Mouse (Mus musculus): Measurements from ENCODE around the gene Fbxl12. TPM values are rescaled to one million over a fixed set of nuclear protein-coding genes. Genes with fewer than 3 reads are reported as not detected.
"Not testable (repeated sequence)": the region's sequence is repeated elsewhere in the genome, so short reads cannot be mapped to it uniquely, and the experiment has no call there.

Gene Fbxl12
- polyA plus RNA-seq, 1 experiment from 2014 or later: 14.1 TPM

DNA sequence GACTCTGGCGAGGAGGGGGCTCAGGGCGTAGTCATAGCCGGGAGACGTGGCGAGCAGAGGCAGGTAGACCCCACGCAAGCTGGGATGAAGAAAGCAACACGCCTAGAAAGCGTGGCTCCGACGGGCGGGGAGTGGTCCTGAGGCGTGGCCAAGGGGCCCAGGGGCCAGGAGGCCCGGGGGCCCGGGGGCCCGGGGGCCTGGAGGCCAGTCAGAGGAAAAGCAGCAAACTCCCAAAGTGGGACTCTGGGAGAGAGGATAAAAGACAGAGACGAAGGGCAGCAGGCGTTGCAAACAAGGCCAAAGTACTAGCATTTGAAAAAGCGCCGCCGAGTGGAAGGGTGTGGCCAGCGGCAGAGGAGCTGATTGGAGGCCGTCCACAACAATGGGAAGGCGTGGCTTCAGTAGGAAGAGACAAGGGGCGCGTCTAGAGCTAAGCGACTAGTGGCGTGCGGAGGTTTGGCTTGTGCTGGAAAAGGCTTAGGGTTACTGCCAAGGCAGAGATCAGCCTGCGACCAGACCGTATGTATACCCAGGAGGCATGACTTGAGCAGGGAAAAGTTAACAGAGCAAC is 1.6 kb downstream of the Fbxl12 start:
- Histone ChIP-seq H3K27me3 (ENCODE audit: control insufficient read depth, insufficient read depth, low read length) (no peaks in the 10 kb centered on the region), H3K4me2 (ENCODE audit: low read depth, severe bottlenecking) (peak overlapping the region; percentile 88), H3K36me3 (ENCODE audit: control insufficient read depth, insufficient read depth, low read length) (no peaks in the 10 kb centered on the region; the same call in 1 of the 2 replicates), H3K9ac (ENCODE audit: low read length) (peak overlapping the region; percentile 58), H3K9me3 (ENCODE audit: control insufficient read depth, low read length) (no peaks in the 10 kb centered on the region), H3K4me3 (ENCODE audit: low read depth, low read length) (peak overlapping the region; percentile 85), H3K27ac (replicated peaks; ENCODE audit: low read depth, low read length) (peak overlapping the region; percentile 38), H3K4me1 (ENCODE audit: control insufficient read depth, insufficient read depth, low read length) (peaks cover 3% of the 10 kb centered on the region; the same call in 1 of the 2 replicates)
- DNase-seq (ENCODE audit: low spot score) (peak; percentile 86), ATAC-seq (ENCODE audit: insufficient number of reproducible peaks, low FRiP score, low TSS enrichment, low read depth) (peak; percentile 73)
- WGBS: under 1% methylated on average over 29 of the region's 30 CpGs

DNA sequence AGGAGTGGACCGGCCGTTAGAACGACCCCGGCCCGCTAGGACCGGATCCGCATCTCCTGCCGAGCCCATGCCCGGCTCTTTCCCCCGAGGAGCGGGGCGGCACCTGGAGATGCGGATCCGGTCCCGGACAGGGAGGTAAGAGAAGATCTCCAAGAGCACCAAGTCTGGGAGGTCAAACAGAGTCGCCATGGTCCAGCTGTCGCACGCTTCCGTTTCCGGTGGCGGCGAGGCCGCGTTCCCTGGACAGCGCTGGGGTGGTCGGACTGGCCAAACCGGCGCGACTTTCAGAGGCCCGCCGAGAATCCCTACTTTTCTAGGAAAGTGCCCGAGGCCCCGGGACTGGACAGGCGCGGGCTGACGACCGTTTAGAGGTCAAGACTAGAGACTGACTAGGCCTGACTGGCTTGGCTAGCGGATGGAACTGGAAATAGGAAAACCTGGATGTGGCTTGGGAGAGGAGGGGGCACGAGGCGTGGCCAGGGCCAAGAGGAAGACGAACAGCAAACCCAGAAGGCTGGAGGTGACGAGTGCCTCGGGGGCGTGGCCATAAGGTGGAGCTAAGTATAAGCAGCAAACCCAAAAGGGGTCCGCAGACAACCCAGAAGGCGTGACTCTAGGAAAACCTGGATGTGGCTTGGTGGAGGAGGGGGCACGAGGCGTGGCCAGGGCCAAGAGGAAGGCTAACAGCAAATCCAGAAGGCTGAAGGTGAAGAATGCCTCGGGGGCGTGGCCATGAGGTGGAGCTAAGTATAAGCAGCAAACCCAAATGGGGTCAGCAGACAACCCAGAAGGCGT is 2.3 kb downstream of the Fbxl12 start, which contains the start of gene Ubl5:
Gene Ubl5 (plus strand): TSS at position 778 of the 795 bp plus-strand sequence.
- Histone ChIP-seq H3K36me3 (ENCODE audit: control insufficient read depth, insufficient read depth, low read length) (no peaks in the 10 kb centered on the region; the same call in none of the 2 replicates), H3K4me3 (ENCODE audit: low read depth, low read length) (peak within 1 kb of the TSS; percentile 85), H3K27me3 (ENCODE audit: control insufficient read depth, insufficient read depth, low read length) (no peaks in the 10 kb centered on the region), H3K4me1 (ENCODE audit: control insufficient read depth, insufficient read depth, low read length) (peaks cover 3% of the 10 kb centered on the region; the same call in 1 of the 2 replicates), H3K9ac (ENCODE audit: low read length) (peak within 1 kb of the TSS; percentile 76), H3K9me3 (ENCODE audit: control insufficient read depth, low read length) (no peaks in the 10 kb centered on the region), H3K27ac (replicated peaks; ENCODE audit: low read depth, low read length) (peak within 1 kb of the TSS; percentile 39), H3K4me2 (ENCODE audit: low read depth, severe bottlenecking) (peak within 1 kb of the TSS; percentile 88)
- ATAC-seq (ENCODE audit: insufficient number of reproducible peaks, low FRiP score, low TSS enrichment, low read depth) (peak; percentile 95), DNase-seq (ENCODE audit: low spot score) (peak; percentile 97)
- WGBS: under 1% methylated on average over 51 of the region's 51 CpGs

DNA sequence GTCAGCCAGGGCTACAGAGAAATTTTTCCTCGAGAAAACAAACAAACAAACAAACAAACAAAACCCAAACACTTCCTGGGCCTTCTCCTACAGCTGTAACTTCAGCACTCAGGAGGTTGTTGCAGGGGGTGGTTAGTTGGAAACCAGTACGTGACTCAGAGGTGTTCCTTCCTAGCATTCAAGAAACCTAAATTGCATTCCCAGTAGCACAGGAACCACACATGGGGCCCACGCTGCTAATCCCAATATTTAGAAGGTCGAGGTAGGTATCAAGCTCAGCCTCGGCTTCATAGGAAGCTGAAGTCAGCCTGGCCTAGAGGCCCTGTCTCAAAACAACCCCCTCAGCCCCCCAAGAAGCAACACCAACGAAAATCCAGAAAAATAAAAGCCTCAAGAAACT is 3.1 kb downstream of the Fbxl12 start:
- Histone ChIP-seq H3K9me3 (ENCODE audit: control insufficient read depth, low read length) (no peaks in the 10 kb centered on the region), H3K4me2 (ENCODE audit: low read depth, severe bottlenecking) (peak overlapping the region; percentile 88), H3K4me3 (ENCODE audit: low read depth, low read length) (peak overlapping the region; percentile 85), H3K9ac (ENCODE audit: low read length) (peak overlapping the region; percentile 76), H3K4me1 (ENCODE audit: control insufficient read depth, insufficient read depth, low read length) (peaks cover 3% of the 10 kb centered on the region; the same call in 1 of the 2 replicates), H3K36me3 (ENCODE audit: control insufficient read depth, insufficient read depth, low read length) (peaks cover 2% of the 10 kb centered on the region), H3K27me3 (ENCODE audit: control insufficient read depth, insufficient read depth, low read length) (no peaks in the 10 kb centered on the region), H3K27ac (replicated peaks; ENCODE audit: low read depth, low read length) (no peak overlapping the region)
- 32% methylated on average over 6 of the region's 6 CpGs for WGBS
- DNase-seq (ENCODE audit: low spot score): no peak
- ATAC-seq (ENCODE audit: insufficient number of reproducible peaks, low FRiP score, low TSS enrichment, low read depth): no peak

DNA sequence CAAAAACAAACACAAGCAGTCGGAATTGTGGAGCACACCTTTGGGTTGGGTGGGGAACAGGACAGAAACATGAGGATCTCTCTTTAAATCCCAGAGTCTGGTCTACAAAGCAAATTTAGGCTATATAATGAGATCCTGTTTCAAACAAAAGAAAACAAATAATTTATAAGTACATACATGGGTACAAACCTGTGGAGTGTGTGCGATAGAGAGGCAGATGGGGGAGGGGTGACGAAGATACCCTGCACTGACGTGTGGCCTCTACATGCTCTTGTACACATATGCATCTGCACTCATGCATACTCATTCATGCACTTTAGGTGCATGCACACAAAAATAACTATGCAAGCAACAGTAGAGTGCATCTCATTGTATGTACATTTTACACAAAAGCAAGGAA is 5.1 kb downstream of the Fbxl12 start:
- WGBS: 89% methylated on average over 4 of the region's 4 CpGs
- Histone ChIP-seq H3K4me1 (ENCODE audit: control insufficient read depth, insufficient read depth, low read length) (peaks cover 3% of the 10 kb centered on the region; the same call in 1 of the 2 replicates), H3K9ac (ENCODE audit: low read length) (no peak overlapping the region), H3K36me3 (ENCODE audit: control insufficient read depth, insufficient read depth, low read length) (peaks cover 2% of the 10 kb centered on the region), H3K9me3 (ENCODE audit: control insufficient read depth, low read length) (no peaks in the 10 kb centered on the region), H3K27me3 (ENCODE audit: control insufficient read depth, insufficient read depth, low read length) (no peaks in the 10 kb centered on the region), H3K4me2 (ENCODE audit: low read depth, severe bottlenecking) (no peak overlapping the region), H3K4me3 (ENCODE audit: low read depth, low read length) (no peak overlapping the region), H3K27ac (replicated peaks; ENCODE audit: low read depth, low read length) (no peak overlapping the region)
- ATAC-seq (ENCODE audit: insufficient number of reproducible peaks, low FRiP score, low TSS enrichment, low read depth) (no peak), DNase-seq (ENCODE audit: low spot score) (no peak)

DNA sequence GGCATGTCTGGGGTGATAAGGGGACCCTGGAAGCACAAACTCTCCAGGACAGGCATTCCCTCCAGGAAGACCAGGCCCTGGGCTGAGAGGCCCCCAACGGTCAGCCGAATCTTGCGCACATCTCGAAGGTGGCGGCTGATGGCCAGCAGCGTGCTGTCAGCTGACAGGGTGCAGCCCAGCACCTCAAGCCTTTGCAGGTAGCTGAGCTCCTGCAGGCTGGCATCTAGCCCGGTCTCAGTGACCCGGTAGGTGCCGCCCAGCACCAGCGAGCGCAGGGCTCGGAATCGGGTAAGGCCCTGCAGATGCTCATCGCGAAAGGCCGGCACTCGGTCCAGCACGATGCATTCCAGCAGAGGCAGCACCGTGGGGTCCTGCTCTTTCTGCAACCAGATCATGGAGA is 6.0 kb downstream of the Fbxl12 start:
- DNase-seq (ENCODE audit: low spot score) (no peak), ATAC-seq (ENCODE audit: insufficient number of reproducible peaks, low FRiP score, low TSS enrichment, low read depth) (no peak)
- Histone ChIP-seq H3K36me3 (ENCODE audit: control insufficient read depth, insufficient read depth, low read length) (peaks cover 2% of the 10 kb centered on the region), H3K27ac (replicated peaks; ENCODE audit: low read depth, low read length) (no peak overlapping the region), H3K9me3 (ENCODE audit: control insufficient read depth, low read length) (no peaks in the 10 kb centered on the region), H3K4me2 (ENCODE audit: low read depth, severe bottlenecking) (no peak overlapping the region), H3K4me1 (ENCODE audit: control insufficient read depth, insufficient read depth, low read length) (no peaks in the 10 kb centered on the region; the same call in 1 of the 2 replicates), H3K4me3 (ENCODE audit: low read depth, low read length) (no peak overlapping the region), H3K27me3 (ENCODE audit: control insufficient read depth, insufficient read depth, low read length) (no peaks in the 10 kb centered on the region), H3K9ac (ENCODE audit: low read length) (no peak overlapping the region)
- WGBS: 94% methylated on average over 19 of the region's 19 CpGs

DNA sequence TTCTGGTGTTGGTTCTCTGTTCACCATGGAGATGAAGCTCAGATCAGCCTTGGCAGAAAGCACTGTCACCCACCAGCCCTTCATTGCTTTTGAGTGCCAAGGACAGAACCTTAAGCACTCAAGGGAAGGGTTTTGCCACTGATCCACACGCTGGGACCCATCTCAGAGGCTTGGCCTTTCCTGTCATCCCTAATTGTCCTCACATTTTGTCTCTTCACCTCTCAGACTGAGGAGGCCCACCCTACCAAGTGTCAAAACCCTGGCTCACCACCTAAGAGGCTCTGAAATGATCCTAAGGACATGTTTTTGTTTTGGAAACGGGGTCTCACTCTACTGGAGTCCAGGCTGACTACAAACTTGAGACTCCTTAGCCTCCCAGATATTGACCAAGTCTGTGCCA is 7.8 kb downstream of the Fbxl12 start:
- no peak for DNase-seq (ENCODE audit: low spot score)
- no peak for ATAC-seq (ENCODE audit: insufficient number of reproducible peaks, low FRiP score, low TSS enrichment, low read depth)
- no peak overlapping the region for H3K27ac ChIP-seq (replicated peaks; ENCODE audit: low read depth, low read length)
- H3K9me3 ChIP-seq (ENCODE audit: control insufficient read depth, low read length): no peaks in the 10 kb centered on the region
- no peak overlapping the region for H3K4me3 ChIP-seq (ENCODE audit: low read depth, low read length)
- H3K4me1 ChIP-seq (ENCODE audit: control insufficient read depth, insufficient read depth, low read length): no peaks in the 10 kb centered on the region
- H3K36me3 ChIP-seq (ENCODE audit: control insufficient read depth, insufficient read depth, low read length): peaks cover 2% of the 10 kb centered on the region
- no peak overlapping the region for H3K9ac ChIP-seq (ENCODE audit: low read length)
- H3K27me3 ChIP-seq (ENCODE audit: control insufficient read depth, insufficient read depth, low read length): no peaks in the 10 kb centered on the region
- WGBS: 87% methylated on average over 2 of the region's 2 CpGs
- no peak overlapping the region for H3K4me2 ChIP-seq (ENCODE audit: low read depth, severe bottlenecking)

DNA sequence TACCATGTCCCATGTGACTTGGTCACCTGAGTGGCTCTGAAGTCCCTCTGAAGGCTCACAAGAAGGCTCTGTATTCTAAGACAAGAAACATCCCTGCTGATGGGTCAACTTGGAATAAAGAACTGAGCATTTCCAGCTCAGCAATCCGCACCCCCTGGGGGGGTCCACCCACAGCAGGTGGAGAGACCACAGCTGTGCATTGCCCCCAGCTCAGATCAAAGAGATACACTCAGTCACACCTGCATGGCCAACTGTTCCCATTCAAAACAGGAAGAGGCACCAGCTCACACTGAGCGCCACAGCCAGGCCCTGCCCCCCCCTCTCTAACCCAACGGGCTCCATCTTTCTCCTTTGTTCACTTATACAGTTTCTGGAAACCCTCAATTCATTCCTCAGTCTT is 8.3 kb downstream of the Fbxl12 start:
- Histone ChIP-seq H3K4me3 (ENCODE audit: low read depth, low read length) (no peak overlapping the region), H3K4me1 (ENCODE audit: control insufficient read depth, insufficient read depth, low read length) (no peaks in the 10 kb centered on the region), H3K27ac (replicated peaks; ENCODE audit: low read depth, low read length) (no peak overlapping the region), H3K4me2 (ENCODE audit: low read depth, severe bottlenecking) (no peak overlapping the region), H3K9ac (ENCODE audit: low read length) (no peak overlapping the region), H3K9me3 (ENCODE audit: control insufficient read depth, low read length) (no peaks in the 10 kb centered on the region), H3K27me3 (ENCODE audit: control insufficient read depth, insufficient read depth, low read length) (no peaks in the 10 kb centered on the region), H3K36me3 (ENCODE audit: control insufficient read depth, insufficient read depth, low read length) (peaks cover 2% of the 10 kb centered on the region)
- ATAC-seq (ENCODE audit: insufficient number of reproducible peaks, low FRiP score, low TSS enrichment, low read depth): 0 out of 2 replicates have a peak, but pooled peaks have one; percentile 12
- WGBS: 85% methylated on average over 3 of the region's 3 CpGs
- DNase-seq (ENCODE audit: low spot score): no peak

DNA sequence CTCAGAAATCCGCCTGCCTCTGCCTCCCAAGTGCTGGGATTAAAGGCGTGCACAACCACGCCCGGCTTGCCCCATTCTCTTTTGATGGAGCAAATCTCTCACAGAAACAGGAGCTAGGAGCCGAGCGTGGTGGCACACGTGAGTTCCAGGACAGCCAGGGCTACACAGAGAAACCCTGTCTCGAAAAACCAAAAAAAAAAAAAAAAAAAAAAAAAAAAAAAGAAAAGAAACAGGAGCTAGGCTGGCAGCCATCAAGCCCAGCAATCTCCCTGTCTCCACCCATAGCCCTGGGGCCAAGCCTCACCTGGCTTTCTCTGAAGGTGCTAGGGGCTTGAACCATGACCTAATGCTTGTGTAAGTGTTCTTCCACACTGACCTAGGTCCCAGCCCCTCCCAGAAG is 8.9 kb downstream of the Fbxl12 start:
- not testable (repeated sequence) for H3K4me1 ChIP-seq (ENCODE audit: control insufficient read depth, insufficient read depth, low read length); H3K9ac ChIP-seq (ENCODE audit: low read length); H3K27me3 ChIP-seq (ENCODE audit: control insufficient read depth, insufficient read depth, low read length); H3K27ac ChIP-seq (replicated peaks; ENCODE audit: low read depth, low read length); H3K9me3 ChIP-seq (ENCODE audit: control insufficient read depth, low read length); H3K36me3 ChIP-seq (ENCODE audit: control insufficient read depth, insufficient read depth, low read length); ATAC-seq (ENCODE audit: insufficient number of reproducible peaks, low FRiP score, low TSS enrichment, low read depth); DNase-seq (ENCODE audit: low spot score); H3K4me3 ChIP-seq (ENCODE audit: low read depth, low read length); H3K4me2 ChIP-seq (ENCODE audit: low read depth, severe bottlenecking)
- WGBS: 93% methylated on average over 8 of the region's 8 CpGs

Measured in limb, embryonic 11.5 days (tissue).